Mouse (Mus musculus) G1E-ER4 (cell line): ENCODE results near the gene Clmn. TPM values are rescaled to one million over a fixed set of nuclear protein-coding genes. Genes with fewer than 3 reads are reported as not detected.

Experiments used
- GATA1 ChIP-seq: IDR thresholded peaks from one replicate; pipeline ENCODE4 v1.8.0; 2012; ENCODE audit warnings: low read length, inconsistent platforms
- polyA plus RNA-seq: library from polyadenylated mRNA; stranded (reverse); fragments of >175 nt; gene quantifications from 2 replicates; pipeline ENCODE4 v1.2.3, GENCODE M21; 2012

Clmn gene
- polyA plus RNA-seq, 1 experiment, result not detected

GRCm38 (mm10) chr12:104835369-104836094, 29.3 kb downstream of the Clmn start:
- TF ChIP-seq GATA1, result no peak

DNA sequence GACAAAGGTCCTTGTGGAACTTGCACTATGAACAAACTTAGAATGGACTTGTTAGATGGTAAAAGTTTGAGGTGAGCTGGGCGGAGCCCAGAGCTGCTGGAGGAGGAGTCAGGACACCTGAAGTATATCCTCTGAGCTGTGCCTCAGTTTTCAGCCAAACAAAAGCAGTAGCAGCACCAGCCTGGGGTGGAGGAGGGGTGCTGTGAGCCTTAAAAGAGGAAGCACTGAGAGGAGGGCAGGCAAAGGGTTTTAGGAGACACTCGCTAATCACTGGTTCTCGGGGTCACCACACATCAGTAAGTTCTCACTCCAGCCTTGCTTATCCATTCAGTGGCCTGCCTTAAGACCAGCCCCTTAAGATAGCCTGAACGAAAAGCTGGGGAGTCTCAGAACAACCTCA, 30.1 kb downstream of the Clmn start:
- TF ChIP-seq GATA1, result no peak

DNA sequence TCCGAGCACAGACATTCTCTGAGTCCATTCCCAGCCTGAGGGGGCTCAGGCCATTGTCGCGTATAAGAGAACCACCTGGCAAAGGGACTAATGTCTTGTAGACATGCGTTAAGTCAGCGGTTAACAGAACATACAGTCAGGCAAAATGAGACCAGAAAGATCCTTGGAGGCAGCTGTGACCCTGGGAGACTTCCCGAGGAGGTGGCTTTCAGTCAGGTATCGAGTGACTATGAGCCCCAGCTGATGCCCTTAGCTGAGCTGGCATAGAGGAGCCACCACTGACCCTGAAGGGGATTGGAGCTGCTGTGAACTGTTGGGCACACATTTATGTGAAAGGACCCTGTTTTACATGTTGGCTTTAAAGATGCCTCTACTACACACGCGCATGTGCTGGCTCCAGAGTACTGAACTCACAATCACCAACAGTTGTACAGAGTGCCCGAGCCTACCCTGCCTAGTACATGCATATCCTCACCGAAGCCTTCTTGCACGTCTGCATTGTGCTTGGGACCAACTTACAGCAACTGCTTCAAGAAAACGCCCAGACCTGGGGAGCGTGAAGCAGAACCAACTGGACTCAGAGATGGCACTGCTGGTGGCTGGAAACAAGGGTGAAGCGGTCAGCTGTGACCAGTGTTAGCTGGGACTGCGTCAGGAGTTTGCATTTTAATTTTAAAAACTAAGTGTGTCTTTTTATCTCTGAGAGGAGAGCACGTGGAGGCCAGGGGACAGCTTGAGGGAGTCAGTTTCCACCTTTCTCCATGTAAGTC, 34.0 kb downstream of the Clmn start:
- TF ChIP-seq GATA1, result no peak

GRCm38 (mm10) chr12:104830283-104830639, 34.6 kb downstream of the Clmn start:
- TF ChIP-seq GATA1, result no peak

GRCm38 (mm10) chr12:104829596-104830282, 35.1 kb downstream of the Clmn start:
- no peak for TF ChIP-seq GATA1

DNA sequence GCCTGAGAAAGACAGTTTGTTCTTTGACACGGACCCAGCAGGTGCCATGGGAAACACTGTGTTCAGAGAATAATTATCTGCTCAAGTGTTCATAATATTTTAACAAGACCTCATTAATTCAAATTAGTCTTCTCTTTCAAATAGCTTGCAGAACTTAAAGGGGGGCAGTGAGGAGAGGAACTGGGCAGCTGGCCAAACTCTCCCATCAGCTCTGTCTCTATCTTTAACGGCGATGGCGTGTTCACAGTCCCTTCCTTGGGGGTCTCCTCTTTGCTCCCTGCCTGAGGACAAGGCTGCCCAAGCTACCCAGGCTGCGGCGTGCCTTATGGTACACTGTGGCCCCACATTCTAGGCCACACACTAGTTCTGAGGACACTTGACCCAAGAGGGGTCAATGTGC, 37.2 kb downstream of the Clmn start:
- no peak for TF ChIP-seq GATA1

GRCm38 (mm10) chr12:104824907-104825267, 40.0 kb downstream of the Clmn start:
- no peak for TF ChIP-seq GATA1

DNA sequence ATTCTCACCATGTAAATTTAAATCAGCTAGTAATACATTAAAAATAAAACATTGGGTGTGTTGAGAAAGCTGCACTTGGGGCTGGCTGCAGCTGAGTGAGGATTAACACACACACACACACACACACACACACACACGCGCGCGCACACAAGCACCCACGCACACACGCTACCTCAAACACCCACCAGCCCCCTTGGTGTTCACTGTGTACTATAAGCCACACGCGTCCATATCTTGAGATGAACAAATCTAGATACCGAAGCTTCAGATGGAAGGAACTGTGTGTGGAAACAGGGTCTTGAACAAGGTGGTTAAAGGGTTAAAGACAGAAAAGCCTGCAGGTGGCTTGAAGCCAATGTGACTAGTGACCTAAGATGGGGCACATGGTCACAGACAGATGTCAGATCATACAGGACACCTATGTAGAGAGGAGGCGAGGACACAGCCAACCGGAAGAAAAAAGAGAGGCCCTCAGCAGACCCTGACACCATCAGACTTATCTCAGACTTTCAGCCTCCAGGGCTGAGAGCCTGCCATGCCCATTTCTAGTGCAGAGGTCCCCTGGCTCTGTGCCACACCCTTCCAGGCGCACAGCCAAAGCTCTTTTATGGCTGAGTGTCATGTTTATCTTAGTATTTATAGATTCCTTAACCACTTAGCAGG, 40.5 kb downstream of the Clmn start:
- TF ChIP-seq GATA1, result no peak

GRCm38 (mm10) chr12:104823722-104824121, 41.2 kb downstream of the Clmn start:
- TF ChIP-seq GATA1, result no peak

GRCm38 (mm10) chr12:104822838-104823599, 41.9 kb downstream of the Clmn start:
- no peak for TF ChIP-seq GATA1

DNA sequence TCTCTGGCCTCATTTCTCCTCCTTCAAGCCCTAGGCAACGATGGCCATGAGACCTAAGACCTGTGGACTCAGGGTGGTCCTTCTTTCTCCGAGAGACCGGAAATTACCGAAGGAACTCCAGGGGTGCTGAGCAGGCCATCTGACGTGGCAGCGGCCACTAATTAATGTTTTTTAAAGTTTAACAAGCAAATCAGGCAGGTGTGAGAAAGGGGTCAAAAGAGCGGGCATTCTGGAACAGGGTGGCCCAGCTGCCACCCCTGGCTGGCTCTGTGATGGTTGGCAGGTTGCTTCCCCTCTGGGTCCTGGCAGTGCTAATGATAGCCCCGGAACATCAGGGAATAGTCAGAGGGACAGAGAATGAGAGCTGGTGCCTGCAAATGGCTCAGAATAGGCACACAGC, 42.7 kb downstream of the Clmn start:
- TF ChIP-seq GATA1, result no peak

DNA sequence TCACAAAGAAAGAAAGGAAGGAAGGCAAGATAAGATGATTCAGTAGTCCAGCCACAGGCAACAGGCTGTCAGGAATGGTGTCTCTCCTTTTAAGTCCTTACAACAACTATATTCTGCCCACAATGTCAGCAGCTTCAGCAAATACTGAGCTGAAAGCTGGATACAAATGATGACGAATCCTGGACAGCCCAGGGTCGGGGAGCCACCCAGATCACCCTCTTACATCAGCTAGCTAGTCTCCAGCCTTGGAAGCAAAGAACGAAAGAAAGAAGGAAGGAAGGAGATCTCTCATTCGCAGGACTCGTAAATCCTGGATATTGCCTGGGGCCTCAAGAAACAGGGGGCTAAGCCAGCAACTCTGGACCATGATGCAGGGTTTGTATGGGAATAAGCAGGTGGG, 44.8 kb downstream of the Clmn start:
- TF ChIP-seq GATA1, result no peak

GRCm38 (mm10) chr12:104819050-104819449, 45.8 kb downstream of the Clmn start:
- TF ChIP-seq GATA1, result no peak

DNA sequence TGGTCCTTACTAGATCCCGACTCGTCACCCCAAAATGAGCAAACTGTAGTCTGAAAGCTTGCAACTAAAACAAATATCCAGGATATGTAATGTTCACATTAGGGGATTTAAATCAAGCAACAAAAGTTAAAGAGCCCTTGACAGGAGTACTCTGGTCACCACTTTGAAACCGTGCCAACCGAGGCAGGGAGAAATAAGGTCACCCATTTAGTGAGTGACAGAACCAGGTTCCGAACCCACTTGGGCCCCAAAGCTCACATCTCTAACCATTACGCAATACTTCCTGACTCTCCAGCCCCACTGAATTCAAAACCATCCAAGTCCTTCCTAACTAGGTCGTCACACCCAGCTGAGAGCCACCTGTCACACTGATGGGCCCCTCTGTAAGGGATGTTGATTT, 46.8 kb downstream of the Clmn start:
- TF ChIP-seq GATA1, result no peak

GRCm38 (mm10) chr12:104817172-104817866, 47.6 kb downstream of the Clmn start:
- TF ChIP-seq GATA1, result no peak
